Mouse (Mus musculus) MEL (cell line): ENCODE results near the gene Sipa1l3. TPM values are rescaled to one million over a fixed set of nuclear protein-coding genes. Genes with fewer than 3 reads are reported as not detected.

Source experiments
- DNase-seq: peaks from one replicate; pipeline ENCODE4 v3.0.0; 2011; ENCODE audit warnings: low read depth, low spot score
- H3K27ac ChIP-seq: 2 replicates; pipeline ENCODE4 v1.5.1; 2012; ENCODE audit warnings: low read depth, mild to moderate bottlenecking, control low read depth, low read length, moderate library complexity; ENCODE audit not compliant: control insufficient read depth
- H3K27me3 ChIP-seq, 2 experiments: fragments of 150-350 bp in 1 of 2; sonication (generic) in 1 of 2; 2 replicates each; pipeline ENCODE4 v1.6.1; 2012; ENCODE audit warnings: low read length in 2 of 2, mild to moderate bottlenecking in 2 of 2, improper control_type of control experiment in 1 of 2, moderate library complexity in 1 of 2; ENCODE audit not compliant: insufficient read depth in 2 of 2, control insufficient read depth in 1 of 2
- H3K36me3 ChIP-seq, 2 experiments: 2 replicates each; pipeline ENCODE4 v1.6.1; 2012 to 2014; ENCODE audit warnings: low read length in 2 of 2, improper control_type of control experiment in 1 of 2, inconsistent platforms in 1 of 2, mild to moderate bottlenecking in 1 of 2; ENCODE audit not compliant: insufficient read depth in 2 of 2, control insufficient read depth in 1 of 2
- H3K4me1 ChIP-seq, 2 experiments: fragments of 150-350 bp in 1 of 2; sonication (generic) in 1 of 2; 2 replicates each; pipeline ENCODE4 v1.6.1; 2012; ENCODE audit warnings: low read length in 2 of 2, improper control_type of control experiment in 1 of 2, mild to moderate bottlenecking in 1 of 2; ENCODE audit not compliant: insufficient read depth in 2 of 2, control insufficient read depth in 1 of 2
- H3K4me3 ChIP-seq, 2 experiments: fragments of 150-350 bp in 1 of 2; sonication (generic) in 1 of 2; 2 replicates each; pipeline ENCODE4 v1.5.1; 2012; ENCODE audit warnings: low read depth in 2 of 2, low read length in 2 of 2, mild to moderate bottlenecking in 2 of 2, moderate library complexity in 2 of 2, control low read depth in 1 of 2, improper control_type of control experiment in 1 of 2; ENCODE audit not compliant: control insufficient read depth in 1 of 2, insufficient read depth in 1 of 2
- H3K79me2 ChIP-seq: 2 replicates; pipeline ENCODE4 v1.6.1; 2012; ENCODE audit warnings: mild to moderate bottlenecking, low read length, moderate library complexity; ENCODE audit not compliant: control insufficient read depth, poor library complexity, insufficient read depth
- H3K9ac ChIP-seq: 2 replicates; pipeline ENCODE4 v1.6.1; 2012; ENCODE audit warnings: low read depth, mild to moderate bottlenecking, control low read depth, low read length, moderate library complexity; ENCODE audit not compliant: control insufficient read depth, poor library complexity, severe bottlenecking
- H3K9me3 ChIP-seq: fragments of 150-350 bp; sonication (generic); replicated peaks from 2 replicates; pipeline ENCODE4 v1.6.1; 2012; ENCODE audit warnings: mild to moderate bottlenecking, low read length, improper control_type of control experiment, moderate library complexity; ENCODE audit not compliant: insufficient read depth
- BHLHE40 ChIP-seq: IDR thresholded peaks from 2 replicates; pipeline ENCODE4 v1.6.1; 2012; ENCODE audit warnings: low read depth, mild to moderate bottlenecking, inconsistent platforms, low read length, improper control_type of control experiment, borderline replicate concordance
- CHD2 ChIP-seq: IDR thresholded peaks from 2 replicates; pipeline ENCODE4 v1.6.1; 2011; ENCODE audit warnings: low read length, improper control_type of control experiment
- CTCF ChIP-seq, 3 experiments: IDR thresholded peaks in 2 of 3; conservative IDR thresholded peaks in 1 of 3; 2 replicates each; pipeline ENCODE4 v1.5.1; 2011 to 2012; ENCODE audit warnings: low read length in 3 of 3, low read depth in 2 of 3, mild to moderate bottlenecking in 2 of 3, improper control_type of control experiment in 1 of 3, inconsistent platforms in 1 of 3, mixed read lengths in 1 of 3, moderate library complexity in 1 of 3; ENCODE audit not compliant: control insufficient read depth in 1 of 3, insufficient read depth in 1 of 3, poor library complexity in 1 of 3, severe bottlenecking in 1 of 3
- ETS1 ChIP-seq: IDR thresholded peaks from 2 replicates; pipeline ENCODE4 v1.6.1; 2012; ENCODE audit warnings: low read depth, mild to moderate bottlenecking, inconsistent platforms, low read length, improper control_type of control experiment, moderate library complexity
- GABPA ChIP-seq: IDR thresholded peaks from 2 replicates; pipeline ENCODE4 v1.6.1; 2012; ENCODE audit warnings: low read depth, mild to moderate bottlenecking, inconsistent platforms, low read length, improper control_type of control experiment, moderate library complexity
- GATA1 ChIP-seq: IDR thresholded peaks from 2 replicates; pipeline ENCODE4 v1.6.1; 2011; ENCODE audit warnings: low read depth, low read length, improper control_type of control experiment
- HCFC1 ChIP-seq: IDR thresholded peaks from 2 replicates; pipeline ENCODE4 v1.6.1; 2012; ENCODE audit warnings: low read depth, mild to moderate bottlenecking, inconsistent platforms, low read length, improper control_type of control experiment, moderate library complexity
- JUND ChIP-seq: IDR thresholded peaks from 2 replicates; pipeline ENCODE4 v1.6.1; 2011; ENCODE audit warnings: low read depth, mild to moderate bottlenecking, improper control_type of control experiment, low read length
- MAFK ChIP-seq: IDR thresholded peaks from 2 replicates; pipeline ENCODE4 v1.6.1; 2011; ENCODE audit warnings: low read depth, mild to moderate bottlenecking, low read length, improper control_type of control experiment, borderline replicate concordance
- MAX ChIP-seq: IDR thresholded peaks from 2 replicates; pipeline ENCODE4 v1.6.1; 2011; ENCODE audit warnings: low read length, improper control_type of control experiment
- MAZ ChIP-seq: IDR thresholded peaks from 2 replicates; pipeline ENCODE4 v1.6.1; 2012; ENCODE audit warnings: low read depth, mild to moderate bottlenecking, inconsistent platforms, low read length, improper control_type of control experiment
- MEF2A ChIP-seq: IDR thresholded peaks from 2 replicates; pipeline ENCODE4 v1.6.1; 2014; ENCODE audit warnings: low read depth, mild to moderate bottlenecking, inconsistent platforms, low read length, improper control_type of control experiment; ENCODE audit not compliant: poor library complexity, insufficient replicate concordance, severe bottlenecking; ENCODE audit errors: extremely low read depth
- MXI1 ChIP-seq: IDR thresholded peaks from 2 replicates; pipeline ENCODE4 v1.6.1; 2011; ENCODE audit warnings: mild to moderate bottlenecking, low read depth, low read length, improper control_type of control experiment
- MYC ChIP-seq: IDR thresholded peaks from 2 replicates; pipeline ENCODE4 v1.6.1; 2011; ENCODE audit warnings: low read depth, mild to moderate bottlenecking, low read length, improper control_type of control experiment, moderate library complexity
- NELFE ChIP-seq: IDR thresholded peaks from 2 replicates; pipeline ENCODE4 v1.6.1; 2011; ENCODE audit warnings: low read depth, low read length, improper control_type of control experiment
- POLR2AphosphoS2 ChIP-seq: IDR thresholded peaks from 2 replicates; pipeline ENCODE4 v1.6.1; 2011; ENCODE audit warnings: low read length, improper control_type of control experiment
- RAD21 ChIP-seq: IDR thresholded peaks from 2 replicates; pipeline ENCODE4 v1.6.1; 2011; ENCODE audit warnings: mild to moderate bottlenecking, low read depth, low read length, improper control_type of control experiment
- SMC3 ChIP-seq: IDR thresholded peaks from 2 replicates; pipeline ENCODE4 v1.6.1; 2011; ENCODE audit warnings: low read depth, low read length, improper control_type of control experiment
- TAL1 ChIP-seq: IDR thresholded peaks from 2 replicates; pipeline ENCODE4 v1.6.1; 2012; ENCODE audit warnings: mild to moderate bottlenecking, inconsistent platforms, low read length, moderate library complexity, mixed read lengths
- TBP ChIP-seq: IDR thresholded peaks from 2 replicates; pipeline ENCODE4 v1.8.0; 2011; ENCODE audit warnings: low read depth, low read length, improper control_type of control experiment
- USF1 ChIP-seq: IDR thresholded peaks from 2 replicates; pipeline ENCODE4 v1.6.1; 2014; ENCODE audit warnings: low read depth, mild to moderate bottlenecking, inconsistent platforms, low read length, improper control_type of control experiment, moderate library complexity
- USF2 ChIP-seq, 2 experiments: IDR thresholded peaks; 2 replicates each; pipeline ENCODE4 v1.6.1; 2011 to 2012; ENCODE audit warnings: improper control_type of control experiment in 2 of 2, low read length in 2 of 2, borderline replicate concordance in 1 of 2, inconsistent platforms in 1 of 2, low read depth in 1 of 2, mild to moderate bottlenecking in 1 of 2; ENCODE audit not compliant: insufficient read depth in 1 of 2
- ZC3H11A ChIP-seq: IDR thresholded peaks from 2 replicates; pipeline ENCODE4 v1.6.1; 2012; ENCODE audit warnings: low read depth, mild to moderate bottlenecking, inconsistent platforms, low read length, improper control_type of control experiment
- ZKSCAN1 ChIP-seq: IDR thresholded peaks from 2 replicates; pipeline ENCODE4 v1.6.1; 2012; ENCODE audit warnings: low read depth, mild to moderate bottlenecking, inconsistent platforms, low read length, improper control_type of control experiment, moderate library complexity
- ZNF384 ChIP-seq: IDR thresholded peaks from 2 replicates; pipeline ENCODE4 v1.6.1; 2012; ENCODE audit warnings: low read depth, mild to moderate bottlenecking, inconsistent platforms, low read length, improper control_type of control experiment
- polyA plus RNA-seq, 2 experiments: library from polyadenylated mRNA; stranded (reverse) in 1 of 2; unstranded in 1 of 2; fragments of >175 nt in 1 of 2; fragments of >200 nt in 1 of 2; gene quantifications; 2 replicates each; pipeline versions ENCODE4 v1.2.1 to v1.2.4; 2012; ENCODE audit warnings: low replicate concordance in 2 of 2, low read depth in 1 of 2; ENCODE audit not compliant: insufficient read length in 2 of 2, insufficient read depth in 1 of 2, missing spikeins in 1 of 2
- total RNA-seq: library from RNA; depleted of rRNA; stranded (reverse); fragments of 300-350 nt; gene quantifications from 2 replicates; pipeline ENCODE4 v1.2.3, GENCODE M21; 2012

Sipa1l3 gene
- total and polyA plus RNA-seq, 3 experiments = 14.9 to 49.4 TPM; not detected in 1

GRCm38 (mm10) chr7:29486753-29487152 is 31.7 kb downstream of the Sipa1l3 start:
- Histone ChIP-seq H3K4me1 (peaks cover 0 to 8% of the 10 kb centered on the region in 2 experiments; a peak in 3 of 4 replicates), H3K27ac (no peak overlapping the region), H3K4me3 (no peak overlapping the region), H3K9ac (no peak overlapping the region), H3K27me3 (no peaks in the 10 kb centered on the region), H3K9me3 (no peaks in the 10 kb centered on the region), H3K79me2 (peaks cover 13% of the 10 kb centered on the region; the same call in 1 of the 2 replicates), H3K36me3 (peaks cover 0 to 9% of the 10 kb centered on the region in 2 experiments; a peak in 3 of 4 replicates)
- peak; percentile 49 for DNase-seq
- TF ChIP-seq SMC3 (peak; percentile 34), MAX (no peak), ETS1 (no peak), MYC (no peak), POLR2AphosphoS2 (no peak), TBP (no peak), ZC3H11A (no peak), MAFK (no peak), USF2 (IDR thresholded peaks at IDR 0.05; ENCODE audit: borderline replicate concordance in 1 of 2, insufficient read depth in 1 of 2, low read depth in 1 of 2, low read length in 2 of 2) (no peak), CTCF (IDR thresholded peaks at IDR 0.05 in 2 of 3, conservative IDR thresholded peaks at IDR 0.05 in 1 of 3; ENCODE audit: control insufficient read depth in 1 of 3, insufficient read depth in 1 of 3, low read depth in 2 of 3, low read length in 3 of 3, poor library complexity in 1 of 3, severe bottlenecking in 1 of 3) (peak in 2 of 3 experiments; percentile 38 to 50; a peak in 4 of 6 replicates), GATA1 (no peak), JUND (no peak), CHD2 (no peak), ZKSCAN1 (no peak), BHLHE40 (no peak), GABPA (no peak), MXI1 (no peak), ZNF384 (no peak), MEF2A (no peak), TAL1 (no peak), HCFC1 (no peak), MAZ (no peak), NELFE (no peak), RAD21 (peak; percentile 22), USF1 (no peak)
